Mouse (Mus musculus) gonadal fat pad, adult 2 months (tissue): ENCODE results near the gene Trpm3. TPM values are rescaled to one million over a fixed set of nuclear protein-coding genes. Genes with fewer than 3 reads are reported as not detected.
"Not testable (repeated sequence)": the region's sequence is repeated elsewhere in the genome, so short reads cannot be mapped to it uniquely, and the experiment has no call there.

Source experiments
- DNase-seq: peaks from one replicate; pipeline ENCODE4 v3.0.0-alpha.2; 2012; ENCODE audit warnings: low read depth
- polyA plus RNA-seq: library from polyadenylated mRNA; depleted of rRNA; stranded (reverse); fragments of >200 nt; gene quantifications from 2 replicates; pipeline ENCODE4 v1.2.3, GENCODE M21; 2012

Trpm3 gene
- polyA plus RNA-seq, 1 experiment = 16.0 TPM

DNA sequence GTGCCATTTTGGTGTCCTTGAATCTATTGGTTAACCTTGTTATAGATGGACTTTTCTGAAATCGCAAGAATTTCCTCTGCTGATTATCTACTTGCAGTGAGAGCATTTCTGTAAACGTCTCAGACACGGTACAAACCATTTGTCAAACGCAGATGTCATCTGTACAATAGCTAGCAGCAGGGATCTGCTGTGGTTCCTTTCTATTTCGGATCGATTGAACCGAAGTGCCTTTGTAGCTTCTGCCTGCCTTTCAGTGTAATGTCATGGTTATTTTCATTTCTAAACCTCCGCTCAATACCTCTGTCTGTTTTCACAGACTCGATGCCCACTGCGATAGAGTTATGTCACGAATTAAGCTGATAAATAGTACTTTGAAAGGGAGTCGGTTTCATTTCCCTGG, 708.9 kb downstream of the Trpm3 start:
- DNase-seq = no peak

DNA sequence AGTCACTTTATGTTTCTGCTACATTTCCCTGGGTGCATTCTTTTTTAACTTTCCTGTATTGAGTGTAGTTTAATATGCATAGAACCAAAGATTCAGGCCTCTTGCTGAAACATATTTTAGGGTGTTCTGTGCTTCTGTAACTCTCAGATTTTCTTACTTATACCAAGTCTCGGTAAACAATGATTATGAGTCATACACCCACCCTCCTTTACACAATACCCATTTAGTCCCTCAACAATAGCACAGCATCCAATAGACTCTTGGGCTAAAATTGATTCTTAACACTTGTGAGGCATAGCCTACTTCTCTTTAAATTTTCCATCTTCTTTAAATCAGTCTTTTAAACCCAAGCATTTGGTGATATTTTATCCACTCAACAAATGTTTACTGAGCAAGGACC, 709.4 kb downstream of the Trpm3 start:
- no peak for DNase-seq

DNA sequence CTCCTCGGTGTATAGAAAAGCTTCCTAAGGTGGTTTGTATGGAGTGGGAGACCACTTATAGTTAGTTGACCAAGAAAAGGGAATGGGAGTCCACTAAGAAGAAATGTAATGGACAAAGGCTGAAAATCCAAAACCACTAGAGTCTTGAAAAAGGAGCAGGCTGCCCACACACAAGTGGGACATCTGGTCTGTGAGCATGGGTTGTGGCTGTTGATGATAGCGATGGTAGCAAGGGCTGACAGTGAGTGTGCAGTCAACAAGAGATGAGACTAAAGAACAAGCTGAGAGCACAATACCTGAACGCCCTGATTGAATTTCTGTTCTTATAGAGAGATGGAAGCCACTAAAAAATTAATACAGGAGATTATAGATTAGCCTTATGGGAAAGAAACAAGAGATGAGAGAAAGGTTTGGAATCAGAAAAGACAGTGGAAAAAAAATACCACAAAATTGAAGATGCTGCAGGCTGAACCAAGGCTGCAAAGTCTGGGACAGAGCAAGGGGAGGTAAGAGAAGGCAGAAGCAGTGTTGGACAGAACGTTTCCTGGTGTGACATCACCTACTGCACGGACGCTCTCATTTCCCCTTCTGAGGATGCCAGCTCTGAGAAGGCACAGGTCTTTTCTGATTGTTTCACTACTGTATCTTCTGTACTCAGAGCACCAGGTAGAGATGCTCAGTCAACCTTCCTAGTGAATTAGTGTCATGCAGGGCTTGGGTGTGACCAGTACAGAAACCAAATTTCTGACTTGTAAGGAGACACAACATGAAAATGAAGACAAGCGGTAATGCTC, 710.1 kb downstream of the Trpm3 start:
- no peak for DNase-seq

DNA sequence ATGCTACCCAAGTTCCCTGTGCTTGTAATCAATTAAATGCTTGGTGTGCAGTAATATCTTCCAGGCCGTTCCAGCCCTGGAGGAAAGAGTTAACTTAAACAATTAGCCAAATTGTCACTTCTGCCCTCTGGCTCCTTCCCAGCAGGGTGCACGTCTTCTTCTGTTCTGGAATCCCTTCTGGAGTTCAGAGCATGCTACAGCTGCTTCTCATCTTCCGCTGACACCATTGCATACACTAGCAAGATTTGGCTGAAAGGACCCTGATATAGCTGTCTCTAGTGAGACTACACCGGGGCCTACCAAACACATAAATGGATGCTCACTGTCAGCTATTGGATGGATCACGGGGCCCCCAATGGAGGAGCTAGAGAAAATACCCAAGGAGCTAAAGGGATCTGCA, 712.6 kb downstream of the Trpm3 start:
- not testable (repeated sequence) for DNase-seq

DNA sequence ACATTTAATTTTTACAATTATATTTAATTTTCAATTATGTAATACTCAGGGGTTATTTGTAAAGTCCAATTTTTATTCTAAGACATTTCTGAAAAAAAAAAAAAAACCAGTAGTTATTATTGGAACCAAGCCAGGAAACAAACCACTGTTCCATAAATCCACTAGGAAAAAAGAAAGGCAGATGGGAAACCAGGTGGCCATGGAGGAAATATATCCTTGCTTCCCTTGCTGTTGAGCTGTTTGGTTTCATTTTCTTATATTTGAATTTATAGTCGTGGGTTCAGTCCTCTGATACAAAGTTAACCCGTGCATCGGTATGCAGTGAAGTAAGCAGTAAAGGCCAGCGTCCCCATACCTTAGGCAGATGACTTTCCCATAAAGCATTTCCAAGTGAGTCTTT, 720.8 kb downstream of the Trpm3 start:
- no peak for DNase-seq

DNA sequence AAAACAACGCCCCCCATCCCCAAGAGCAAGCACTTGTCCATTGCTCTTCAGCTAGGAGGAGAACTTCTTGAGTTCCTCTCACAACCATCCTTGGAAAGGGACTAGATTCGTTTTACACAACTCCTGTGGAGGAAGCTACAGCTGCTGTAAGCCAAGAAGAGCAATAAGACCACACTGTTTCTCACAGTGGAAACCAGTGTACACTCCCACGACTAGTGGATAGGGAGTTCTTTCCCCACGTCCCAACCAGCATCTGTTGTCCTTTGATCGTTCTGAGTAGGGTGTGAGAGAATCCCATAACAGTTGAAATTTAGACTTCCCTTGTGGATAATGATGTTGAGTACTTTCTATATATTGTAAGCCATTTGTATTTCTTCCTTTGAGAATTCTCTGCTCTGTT, 728.6 kb downstream of the Trpm3 start:
- DNase-seq = no peak

DNA sequence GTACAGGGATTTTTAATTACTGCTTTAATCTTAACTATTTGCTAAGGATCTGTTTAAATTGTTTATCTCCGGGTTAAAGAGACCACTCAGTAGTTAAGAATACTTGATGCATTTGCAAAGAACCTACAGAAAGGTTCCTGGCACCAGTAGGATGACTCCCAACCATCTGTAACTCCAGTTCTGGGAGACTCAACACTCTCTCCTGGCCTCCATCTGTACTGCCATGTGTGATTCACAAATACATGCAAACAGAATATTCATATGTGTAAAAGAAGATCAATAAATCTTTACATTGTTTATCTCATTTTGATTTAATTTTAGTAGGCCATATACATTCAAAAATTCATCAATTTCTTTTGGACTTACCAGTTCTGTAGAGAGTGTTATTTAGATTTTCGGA, 731.0 kb downstream of the Trpm3 start:
- no peak for DNase-seq

DNA sequence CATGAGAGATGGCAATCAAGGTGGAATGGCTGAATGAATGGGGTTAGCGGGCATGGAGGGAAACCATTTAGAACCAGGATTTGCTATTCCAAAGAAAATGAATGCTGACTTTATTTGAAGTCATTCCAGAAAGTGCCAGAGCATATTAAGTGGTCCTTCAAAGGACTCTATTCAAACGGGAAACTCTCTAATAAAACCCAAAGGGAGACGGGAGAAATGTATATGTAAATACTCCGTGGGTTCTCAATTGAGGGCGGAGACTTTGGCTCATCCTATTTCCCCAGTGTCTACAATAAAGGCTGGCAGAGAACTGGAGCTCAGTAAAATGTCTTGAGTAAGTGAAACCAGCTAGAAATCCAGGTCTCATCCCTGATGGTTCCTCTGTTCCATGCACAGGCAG, 733.6 kb downstream of the Trpm3 start:
- DNase-seq = no peak

DNA sequence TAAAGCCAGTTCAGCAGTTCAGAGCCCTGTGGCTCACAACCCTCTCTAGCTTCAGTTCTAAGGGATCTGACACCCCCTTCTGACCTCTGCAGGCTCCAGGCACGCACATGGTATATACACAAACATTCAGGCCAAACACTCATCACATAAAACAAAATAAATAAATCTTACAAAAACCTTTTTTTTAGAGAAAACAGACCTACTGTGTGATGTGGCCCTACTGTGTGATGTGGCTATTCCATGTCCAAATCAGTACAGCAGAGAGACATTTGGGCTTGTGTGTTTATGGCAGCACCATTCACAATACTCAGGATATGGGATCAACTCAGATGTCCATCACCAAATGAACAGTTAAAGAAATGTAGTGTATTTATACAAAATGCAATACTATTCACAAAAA, 741.4 kb downstream of the Trpm3 start:
- DNase-seq = no peak

DNA sequence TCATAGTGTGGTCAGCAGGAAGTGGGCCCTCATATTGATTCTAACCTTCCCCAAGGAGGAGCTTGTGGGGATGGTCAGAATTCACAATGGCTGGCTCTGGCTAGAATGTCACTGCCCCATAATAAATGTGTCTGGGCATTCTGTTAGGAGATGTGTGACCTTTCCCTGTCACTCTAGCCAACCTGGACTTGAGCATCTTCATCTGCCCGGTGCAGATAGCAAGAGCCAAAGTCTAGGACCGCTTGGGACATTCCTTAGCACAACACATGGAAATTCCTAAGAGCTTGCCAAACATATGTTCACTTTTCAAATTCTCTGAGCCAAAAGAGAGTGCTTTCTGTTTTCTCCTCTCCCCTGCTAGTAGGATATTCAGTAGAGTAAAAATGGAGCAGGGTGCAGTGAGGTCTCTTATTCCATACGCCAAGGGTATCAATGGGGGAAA, 743.8 kb downstream of the Trpm3 start:
- DNase-seq = no peak

DNA sequence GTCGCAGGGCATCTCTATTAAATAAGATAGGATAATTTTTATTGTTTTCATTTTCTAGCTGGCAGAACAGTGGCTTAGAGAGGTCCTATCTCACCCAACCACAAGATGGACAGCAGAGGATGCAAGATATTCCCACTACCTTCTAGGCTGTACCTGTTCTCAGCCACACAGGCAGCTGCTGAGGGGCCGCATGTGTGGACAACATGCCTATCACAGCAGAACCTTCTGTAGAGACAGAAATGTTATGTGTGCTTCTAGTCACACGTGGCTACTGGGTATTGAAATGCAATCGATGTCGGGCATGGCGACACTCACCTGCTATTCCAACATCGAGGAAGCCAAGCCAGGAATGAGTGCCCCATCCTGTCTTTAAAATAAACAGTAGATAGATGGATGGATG, 744.3 kb downstream of the Trpm3 start:
- no peak for DNase-seq

DNA sequence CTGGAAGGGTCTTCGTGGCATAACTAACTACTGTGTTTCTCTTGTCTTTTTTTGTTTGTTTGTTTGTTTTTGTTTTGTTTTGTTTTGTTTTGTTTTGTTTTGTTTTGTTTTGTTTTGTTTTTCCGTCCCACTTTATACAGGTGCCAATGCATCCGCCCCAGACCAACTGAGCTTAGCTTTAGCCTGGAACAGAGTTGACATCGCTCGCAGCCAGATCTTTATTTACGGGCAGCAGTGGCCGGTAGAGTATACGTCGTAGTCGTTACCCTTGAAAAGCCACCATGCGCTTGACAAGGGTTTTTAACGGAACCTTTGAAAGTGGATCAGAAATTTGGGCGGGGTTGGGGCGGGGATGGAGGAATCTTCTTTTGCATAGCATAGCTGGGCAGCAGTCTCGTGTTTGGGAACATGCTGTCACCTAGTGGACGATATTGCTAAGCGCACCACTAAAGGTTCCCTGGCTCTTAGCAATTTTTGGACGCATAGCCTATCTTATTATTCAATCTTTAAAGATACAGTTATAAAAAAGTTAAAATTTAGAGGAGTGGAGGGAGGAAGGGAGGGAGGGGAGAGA, 745.0 kb downstream of the Trpm3 start:
- no peak for DNase-seq

DNA sequence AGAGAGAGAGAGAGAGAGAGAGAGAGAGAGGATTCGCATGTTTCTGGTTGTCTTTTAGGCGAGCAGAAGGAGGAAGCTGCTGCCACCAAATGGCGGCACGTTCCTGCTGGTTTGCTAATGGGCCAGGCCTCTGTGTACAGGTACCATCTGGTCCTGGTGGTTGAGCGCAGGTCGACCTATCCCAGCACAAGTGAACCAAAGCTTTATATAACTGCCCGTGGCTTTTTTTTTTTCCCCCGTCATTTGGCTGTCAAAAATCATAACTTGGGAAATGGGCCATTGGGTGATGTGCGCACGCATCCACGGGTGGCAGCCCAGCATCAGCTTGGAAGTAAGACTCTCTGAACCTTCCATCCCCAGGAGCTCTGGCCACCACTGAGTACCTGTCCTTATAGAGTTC, 745.5 kb downstream of the Trpm3 start:
- no peak for DNase-seq

DNA sequence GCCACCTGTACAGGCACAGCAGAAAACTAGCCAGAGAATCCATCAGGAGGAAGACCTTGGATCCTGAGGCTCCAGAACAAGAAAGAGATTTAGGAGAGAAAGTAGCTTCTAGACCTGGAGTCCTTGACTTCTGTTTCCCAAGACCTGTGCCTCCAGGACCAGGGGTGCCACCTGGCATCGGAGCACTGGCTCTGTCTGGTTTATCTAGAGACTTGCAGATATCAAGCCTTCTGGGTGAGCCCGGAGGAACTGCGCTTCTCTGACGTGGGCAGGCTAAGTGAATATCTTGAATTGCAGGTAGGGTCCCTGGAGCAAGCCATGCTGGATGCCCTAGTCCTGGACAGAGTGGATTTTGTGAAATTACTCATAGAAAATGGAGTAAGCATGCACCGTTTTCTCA, 746.2 kb downstream of the Trpm3 start:
- DNase-seq = no peak

DNA sequence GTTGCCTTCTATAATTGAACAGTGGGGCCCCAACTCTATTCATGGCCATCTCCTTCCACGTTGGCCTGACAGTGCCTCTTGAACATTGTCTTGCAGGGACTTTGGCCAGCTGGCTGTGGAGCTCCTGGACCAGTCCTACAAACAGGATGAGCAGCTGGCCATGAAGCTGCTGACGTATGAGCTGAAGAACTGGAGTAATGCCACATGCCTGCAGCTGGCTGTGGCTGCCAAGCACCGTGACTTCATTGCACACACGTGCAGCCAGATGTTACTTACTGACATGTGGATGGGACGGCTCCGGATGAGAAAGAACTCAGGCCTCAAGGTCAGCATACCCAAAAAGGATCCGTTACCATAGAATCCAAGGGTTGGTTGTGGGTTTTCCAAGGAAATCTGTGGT, 763.0 kb downstream of the Trpm3 start:
- no peak for DNase-seq

DNA sequence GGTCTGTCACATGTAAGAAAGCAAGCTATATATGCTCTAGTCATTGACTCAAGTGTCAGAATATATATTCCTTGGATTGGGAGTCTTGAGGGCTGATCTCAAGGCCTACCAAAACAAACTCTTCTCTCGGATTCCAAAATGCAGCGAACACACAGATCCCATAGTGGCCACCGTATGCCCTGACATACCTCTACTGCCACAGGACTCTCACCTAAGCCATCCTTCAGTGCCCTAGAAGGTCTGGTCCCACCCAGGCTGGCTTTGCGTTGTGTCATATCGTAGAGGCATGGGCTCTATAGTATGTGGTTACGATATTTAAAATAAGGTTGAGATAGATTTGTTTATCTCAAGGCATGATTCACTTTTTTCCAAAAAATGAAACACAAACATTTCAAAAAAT, 763.5 kb downstream of the Trpm3 start:
- DNase-seq = no peak

DNA sequence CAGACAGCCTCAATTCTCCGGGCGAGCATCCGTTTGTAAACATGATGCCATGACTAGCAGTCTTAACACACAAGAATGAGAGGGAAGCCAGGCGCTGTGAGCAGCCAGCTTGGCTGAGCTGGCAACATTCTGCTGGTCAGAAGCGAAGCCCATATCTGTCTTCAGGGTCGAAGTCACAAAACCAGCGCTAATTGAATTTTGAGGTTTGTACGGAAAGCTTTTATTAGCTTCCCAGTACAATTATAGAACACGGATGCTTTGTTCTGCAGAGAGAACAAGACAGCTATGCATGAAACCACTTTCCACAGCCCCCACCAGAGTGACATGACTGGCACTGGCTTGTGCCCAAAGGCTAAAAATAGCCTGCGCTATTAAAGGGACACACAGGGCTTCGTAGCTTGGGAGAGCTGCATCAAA, 766.2 kb downstream of the Trpm3 start:
- DNase-seq = no peak

DNA sequence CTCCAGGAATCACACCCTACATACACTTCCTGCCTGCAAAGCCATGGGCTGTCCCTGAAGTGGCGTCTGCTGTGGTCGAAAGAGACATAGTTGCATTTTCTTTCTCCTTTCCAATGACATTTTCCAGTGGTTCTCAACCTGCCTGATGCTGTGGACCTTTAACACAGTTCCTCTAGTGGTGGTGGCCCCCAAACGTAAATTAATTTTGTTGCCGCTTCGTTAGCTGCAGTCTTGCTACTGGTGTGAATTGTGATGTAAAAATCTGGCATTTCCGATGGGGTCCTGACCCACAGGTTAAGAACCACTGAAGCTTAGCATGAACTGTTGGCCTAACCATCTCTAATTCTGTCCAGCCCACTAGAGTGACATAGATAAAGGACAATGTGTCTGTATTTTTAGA, 771.8 kb downstream of the Trpm3 start:
- no peak for DNase-seq

DNA sequence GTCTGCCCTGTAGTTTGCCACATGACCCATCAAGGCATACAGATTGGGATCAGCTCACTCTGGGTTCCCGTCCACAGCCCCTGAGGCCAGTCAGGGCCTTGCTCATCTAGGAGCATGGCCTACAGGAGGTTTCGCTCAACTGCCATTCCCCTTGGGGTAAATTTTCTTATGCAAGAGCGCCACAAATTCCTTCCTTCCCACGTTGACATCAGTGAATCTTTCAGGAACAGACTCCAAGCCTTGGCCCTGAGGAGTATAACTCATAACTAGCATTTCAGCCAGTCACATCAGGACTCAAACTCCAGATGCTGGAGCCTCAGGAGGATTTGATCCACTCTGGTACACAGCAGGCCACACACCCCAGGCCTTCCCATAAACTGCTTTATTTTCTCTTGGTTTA, 774.1 kb downstream of the Trpm3 start:
- DNase-seq = no peak

DNA sequence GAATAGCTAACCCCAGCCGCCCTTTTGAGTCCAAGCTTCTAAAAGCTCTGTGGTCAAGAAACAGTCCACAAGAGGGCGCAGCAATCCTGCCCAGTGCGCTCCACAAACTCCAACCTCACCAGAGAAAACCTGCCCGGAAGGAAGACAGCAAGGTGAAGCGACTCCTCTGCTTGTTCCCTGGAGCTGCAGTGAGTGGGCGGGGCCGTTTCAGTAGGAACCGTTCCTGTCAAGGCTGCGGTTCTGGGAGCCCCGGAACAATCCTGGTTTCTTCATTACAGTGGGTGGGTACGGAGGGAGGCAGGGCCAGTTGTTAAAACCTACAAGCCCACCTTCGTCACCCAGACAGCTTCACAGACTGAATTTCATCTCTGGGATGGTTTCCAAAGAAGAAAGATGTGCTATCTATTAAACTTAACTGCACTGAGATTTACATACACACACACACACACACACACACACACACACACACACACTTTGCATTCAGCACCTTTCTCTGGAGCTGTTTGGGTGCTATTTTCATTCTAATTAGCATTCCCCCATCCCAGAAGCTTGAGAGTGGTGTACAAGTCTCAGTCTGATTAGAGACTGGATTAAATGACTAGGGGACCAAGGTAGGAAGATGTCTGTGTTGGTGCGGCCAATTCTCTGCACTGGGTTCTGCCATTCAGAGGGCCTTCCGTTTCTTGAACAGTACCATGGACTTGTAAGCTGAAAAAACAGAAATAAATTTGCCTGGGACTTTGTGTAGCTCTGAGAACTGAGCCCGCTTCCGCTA, 777.2 kb downstream of the Trpm3 start:
- no peak for DNase-seq

DNA sequence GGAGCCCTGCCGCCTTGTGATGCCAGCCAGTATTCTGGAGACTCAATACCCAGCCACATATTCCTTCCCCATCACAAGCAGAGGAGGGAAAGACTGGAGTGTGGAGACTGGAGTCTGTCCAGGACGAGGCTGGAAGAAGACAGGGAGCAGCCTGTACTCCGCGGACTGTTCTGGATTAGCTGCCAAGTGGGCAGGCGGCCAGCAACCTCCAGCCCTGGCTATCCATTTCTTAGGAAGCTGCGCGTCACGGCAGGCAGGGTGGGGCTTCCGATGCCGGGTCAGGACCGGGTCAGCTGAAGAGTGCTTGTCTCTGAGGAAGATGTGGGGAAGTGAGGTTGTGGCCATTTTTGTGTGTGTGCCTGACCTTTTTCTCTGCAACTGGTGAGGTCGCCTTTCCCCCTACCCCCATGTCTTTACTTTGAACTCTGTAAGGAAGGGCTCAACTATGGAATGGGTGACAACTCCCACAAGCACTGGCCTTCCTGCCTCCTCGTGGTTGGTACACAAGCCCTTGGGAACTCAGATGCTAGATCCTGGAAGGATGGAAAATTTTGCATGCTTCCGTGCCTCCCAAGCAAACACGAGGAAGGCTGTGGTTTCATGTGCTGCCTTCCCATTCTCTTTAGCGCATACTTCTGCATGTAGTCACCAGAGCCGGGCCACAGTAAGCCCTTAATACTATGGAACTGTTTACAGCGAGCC, 777.9 kb downstream of the Trpm3 start:
- DNase-seq = peak; percentile 42

DNA sequence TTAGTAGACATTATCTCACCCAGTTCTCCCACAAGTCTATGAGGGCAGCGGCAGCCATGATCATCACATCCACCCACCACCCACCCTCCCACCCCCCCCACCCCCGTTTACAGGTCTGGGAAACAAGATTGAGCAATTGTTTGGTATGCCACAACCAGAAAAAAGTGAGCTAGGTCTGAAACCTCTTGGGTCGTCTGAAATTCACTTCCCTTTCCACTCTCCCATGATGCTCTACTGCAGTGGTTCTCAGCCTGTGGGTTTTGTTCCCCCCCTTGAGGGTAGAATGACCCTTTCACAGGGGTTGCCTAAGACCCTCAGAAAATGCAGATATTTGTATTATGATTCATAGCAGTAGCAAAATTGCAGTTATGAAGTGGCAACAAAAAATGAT, 778.5 kb downstream of the Trpm3 start:
- no peak for DNase-seq
